Mouse (Mus musculus): ENCODE data around the gene Haus7.

GRCm38 (mm10) chrX:73479656-73480055, 20.8 kb upstream of the Haus7 start:
- TF ChIP-seq CTCF (conservative IDR thresholded peaks at IDR 0.05; ENCODE audit: low read length): no peak
- no peak for TF ChIP-seq POU5F1 (IDR thresholded peaks at IDR 0.05; ENCODE audit: borderline replicate concordance, low read length)

All from E14TG2a.4 (cell line).